Mouse (Mus musculus) MEL-GATA-1-ER (cell line): ENCODE measurements around the gene Ss18l1.

Experiments used
- DNase-seq: peaks from one replicate; pipeline ENCODE4 v3.0.0-alpha.2; 2012; ENCODE audit warnings: low read depth; ENCODE audit errors: extremely low read depth

Gene Ss18l1

DNA sequence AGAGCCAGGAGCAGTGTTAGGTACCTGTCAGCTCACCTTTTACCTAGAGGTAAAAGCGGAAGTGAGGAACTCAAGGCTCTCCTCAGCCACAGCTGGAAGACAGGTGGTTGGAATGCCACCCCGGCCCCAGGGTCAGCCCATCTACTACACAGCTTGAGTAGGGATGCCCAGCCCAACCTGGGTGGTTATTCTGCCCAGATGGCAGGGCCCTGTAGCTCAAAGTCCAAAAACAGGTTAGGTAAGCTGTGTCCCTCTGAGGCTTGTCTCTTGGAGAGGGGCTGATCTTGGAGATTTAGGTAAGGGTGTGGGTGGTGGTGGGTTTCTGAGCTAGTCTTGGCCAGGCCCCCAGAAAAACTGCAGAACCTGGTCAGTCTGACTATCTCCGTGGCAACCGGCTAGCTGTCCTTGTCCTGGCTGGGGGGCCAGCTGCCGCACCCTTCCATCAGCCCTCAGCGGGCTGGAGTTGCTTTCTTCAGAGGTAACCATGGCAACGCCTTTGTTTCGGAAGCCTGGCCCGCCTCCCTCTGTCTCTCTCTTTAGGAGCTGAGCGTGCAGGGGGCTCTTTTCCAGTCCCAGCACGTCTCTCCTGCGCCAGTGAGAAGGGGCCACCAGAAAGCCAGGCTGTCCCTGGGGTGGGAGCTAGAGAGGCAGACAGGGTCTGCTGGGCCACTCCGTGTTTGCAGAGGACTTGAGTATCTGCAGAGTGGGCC lies 75.3 kb downstream of the Ss18l1 start:
- no peak for DNase-seq

- peak; percentile 98 for DNase-seq
These were observed 76.5 kb downstream of the Ss18l1 start, which contains the start of gene Osbpl2 for GRCm38 (mm10) chr2:180118661-180119438. Gene Osbpl2, plus strand, starts transcription at chr2:180119306.
